Comparison of ENCODE assay signal across 8 mouse cellular contexts in the genomic region with DNA sequence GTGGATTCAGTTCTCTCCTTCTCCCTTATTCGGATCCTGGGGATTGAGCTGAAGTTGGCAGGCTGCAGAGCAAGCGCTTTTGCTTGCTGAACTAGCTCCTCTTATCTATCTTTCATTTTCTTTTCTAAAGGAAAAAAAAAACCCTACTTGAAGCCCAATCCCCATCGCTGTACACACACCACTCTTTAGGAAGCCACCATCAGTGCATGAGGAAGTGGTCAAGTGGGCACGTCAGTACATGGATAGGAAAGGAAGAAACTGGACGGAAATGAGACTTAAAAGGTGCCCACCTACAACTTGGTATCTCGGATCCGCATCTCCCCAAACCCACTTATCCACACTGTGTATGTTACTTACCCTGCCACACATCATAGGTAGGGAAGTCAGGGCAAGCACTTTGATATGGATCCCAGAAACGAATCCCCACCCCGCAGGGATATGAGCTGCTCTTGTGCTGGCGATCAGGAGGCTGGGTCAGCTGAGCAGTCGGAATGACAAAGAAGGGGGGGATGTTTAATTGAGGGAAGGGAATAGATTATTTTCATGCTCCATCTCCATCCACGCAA.
DNase-seq lines count a peak whose midpoint lies in the region; ATAC-seq lines count a peak whose summit lies in the region.

No protein-coding gene starts in this region.

- no peaks in the 10 kb centered on the region for H3K27me3 ChIP-seq in neural tube, embryonic 11.5 days (ENCODE audit: control insufficient read depth, insufficient read depth, low read length)

- peak overlapping the region; percentile 43 for H3K9ac ChIP-seq in neural tube, embryonic 11.5 days (ENCODE audit: low read length)

- no peak for DNase-seq in frontal cortex, postnatal 36 days (ENCODE audit: low spot score in 2 of 2)
- no peak for DNase-seq in neural tube, embryonic 11.5 days (ENCODE audit: low spot score)
- no peak for DNase-seq in neural tube, embryonic 10.5 days (ENCODE audit: extremely low spot score, low spot score)
- DNase-seq in testis, postnatal 10 days (ENCODE audit: low spot score): no peak
- no peak for DNase-seq in gastrocnemius, adult 8-10 months (ENCODE audit: low spot score in 2 of 2)
- DNase-seq in cerebellum, adult 18-20 months: no peak

- no peaks in the 10 kb centered on the region for H3K36me3 ChIP-seq in neural tube, embryonic 11.5 days (ENCODE audit: control insufficient read depth, insufficient read depth, low read length)

- no peak overlapping the region for H3K4me3 ChIP-seq in neural tube, embryonic 11.5 days (ENCODE audit: low read depth, low read length)

- ATAC-seq in frontal cortex, adult (ENCODE audit: low TSS enrichment): 0 out of 2 replicates have a peak, but pooled peaks have one; percentile 16
- ATAC-seq in neural tube, embryonic 11.5 days (ENCODE audit: insufficient read depth, low FRiP score, low TSS enrichment): peak; percentile 15; the same call in 1 of the 2 replicates
- ATAC-seq in megakaryocyte, adult 5-6 weeks (ENCODE audit: poor library complexity, severe bottlenecking): peak; percentile 52

- H3K27ac ChIP-seq in neural tube, embryonic 11.5 days (ENCODE audit: low read depth, low read length): peak overlapping the region; percentile 92

- WGBS in neural tube, embryonic 11.5 days: 68% methylated on average over 12 of the region's 12 CpGs

- no peaks in the 10 kb centered on the region for H3K9me3 ChIP-seq in neural tube, embryonic 11.5 days (ENCODE audit: control insufficient read depth, low read length)

- H3K4me1 ChIP-seq in neural tube, embryonic 11.5 days (ENCODE audit: control insufficient read depth, insufficient read depth, low read length): peaks cover 50% of the 10 kb centered on the region

- H3K4me2 ChIP-seq in neural tube, embryonic 11.5 days (ENCODE audit: low read depth): peak overlapping the region; percentile 10; the same call in 1 of the 2 replicates
